ENCODE assay signal across 9 mouse cellular contexts in the genomic region with DNA sequence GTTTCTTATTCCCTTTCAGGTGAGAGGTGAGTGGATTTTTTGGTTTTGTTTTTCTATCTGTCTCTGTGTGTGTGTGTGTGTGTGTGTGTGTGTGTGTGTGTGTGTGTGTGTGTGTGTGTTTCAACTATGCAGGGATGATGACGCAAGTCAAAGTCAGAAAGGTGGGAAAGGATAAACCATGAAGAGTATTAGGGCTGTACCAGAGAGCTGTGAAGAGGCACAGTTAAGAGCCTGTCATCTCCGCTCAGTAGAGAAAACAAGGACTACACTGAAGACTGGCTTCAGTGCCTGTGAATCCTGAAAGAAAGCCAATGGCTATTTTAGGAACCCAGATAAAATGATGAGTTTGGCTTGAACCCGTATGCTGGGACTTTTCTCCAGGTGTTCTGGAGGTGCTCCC. TPM values are rescaled to one million over a fixed set of nuclear protein-coding genes. Genes with fewer than 3 reads are reported as not detected.
DNase-seq lines count a peak whose midpoint lies in the region; ATAC-seq and TF ChIP-seq lines count a peak whose summit lies in the region.
"Had no signal": no experiment of that assay in that cellular context is flagged by ENCODE, and none has a peak within 500 bp of the region (broad histone marks: within the 10 kb centered on the region; RNA-seq: fewer than 3 reads in every experiment).

No protein-coding gene starts in this region.

- no peaks in the 10 kb centered on the region for H3K36me3 ChIP-seq in heart, embryonic 11.5 days (ENCODE audit: control insufficient read depth, insufficient read depth, low read length)
- H3K36me3 ChIP-seq in midbrain, embryonic 12.5 days, result no peaks in the 10 kb centered on the region
- no peaks in the 10 kb centered on the region for H3K36me3 ChIP-seq in midbrain, postnatal 0 days (ENCODE audit: insufficient read depth, low read length)
- H3K36me3 ChIP-seq in intestine, embryonic 16.5 days (ENCODE audit: control insufficient read depth, insufficient read depth, low read length), result no peaks in the 10 kb centered on the region
- no peaks in the 10 kb centered on the region for H3K36me3 ChIP-seq in neural tube, embryonic 12.5 days

- no peaks in the 10 kb centered on the region for H3K9me3 ChIP-seq in heart, embryonic 11.5 days (replicated peaks; ENCODE audit: control insufficient read depth, low read length)
- H3K9me3 ChIP-seq in midbrain, embryonic 12.5 days, result no peaks in the 10 kb centered on the region
- no peaks in the 10 kb centered on the region for H3K9me3 ChIP-seq in midbrain, postnatal 0 days (ENCODE audit: low read length)
- H3K9me3 ChIP-seq in intestine, embryonic 16.5 days (ENCODE audit: control insufficient read depth, low read length), result no peaks in the 10 kb centered on the region
- no peaks in the 10 kb centered on the region for H3K9me3 ChIP-seq in neural tube, embryonic 12.5 days

- peak overlapping the region; percentile 62; the same call in 1 of the 2 replicates for H3K4me2 ChIP-seq in heart, embryonic 11.5 days
- H3K4me2 ChIP-seq in midbrain, embryonic 12.5 days (replicated peaks), result no peak overlapping the region; the same call in 1 of the 2 replicates
- H3K4me2 ChIP-seq in midbrain, postnatal 0 days (ENCODE audit: low read depth, low read length, poor library complexity, severe bottlenecking), result no peak overlapping the region
- no peak overlapping the region for H3K4me2 ChIP-seq in intestine, embryonic 16.5 days (ENCODE audit: low read depth, low read length)
- H3K4me2 ChIP-seq in neural tube, embryonic 12.5 days (replicated peaks), result peak overlapping the region; percentile 67; the same call in 1 of the 2 replicates

- H3K4me1 ChIP-seq in heart, embryonic 11.5 days (ENCODE audit: control insufficient read depth, insufficient read depth, low read length), result peaks cover 13% of the 10 kb centered on the region
- peaks cover 28% of the 10 kb centered on the region for H3K4me1 ChIP-seq in midbrain, embryonic 12.5 days
- no peaks in the 10 kb centered on the region for H3K4me1 ChIP-seq in midbrain, postnatal 0 days (ENCODE audit: insufficient read depth, low read length)
- H3K4me1 ChIP-seq in intestine, embryonic 16.5 days (ENCODE audit: control insufficient read depth, insufficient read depth, low read length), result peaks cover 9% of the 10 kb centered on the region; the same call in 1 of the 2 replicates
- H3K4me1 ChIP-seq in neural tube, embryonic 12.5 days, result peaks cover 12% of the 10 kb centered on the region

- no peak for ATAC-seq in heart, embryonic 11.5 days (replicated peaks; ENCODE audit: insufficient number of reproducible peaks, low FRiP score, low TSS enrichment)
- no peak for ATAC-seq in midbrain, embryonic 12.5 days (ENCODE audit: low FRiP score, low read depth)
- ATAC-seq in midbrain, postnatal 0 days (ENCODE audit: low FRiP score), result no peak
- no peak for ATAC-seq in intestine, embryonic 16.5 days
- no peak for ATAC-seq in neural tube, embryonic 12.5 days (ENCODE audit: low FRiP score, low read depth)

- WGBS in heart, embryonic 11.5 days (ENCODE audit: insufficient replicate concordance), result 39% methylated on average over 3 of the region's 3 CpGs
- 78% methylated on average over 3 of the region's 3 CpGs for WGBS in midbrain, embryonic 12.5 days
- 81% methylated on average over 3 of the region's 3 CpGs for WGBS in midbrain, postnatal 0 days
- WGBS in intestine, embryonic 16.5 days, result 71% methylated on average over 3 of the region's 3 CpGs
- 79% methylated on average over 3 of the region's 3 CpGs for WGBS in neural tube, embryonic 12.5 days

- H3K4me3 ChIP-seq in heart, embryonic 11.5 days (ENCODE audit: low read depth, low read length), result no peak overlapping the region
- no peak overlapping the region for H3K4me3 ChIP-seq in midbrain, embryonic 12.5 days
- no peak overlapping the region for H3K4me3 ChIP-seq in midbrain, postnatal 0 days (ENCODE audit: low read depth, low read length)
- H3K4me3 ChIP-seq in intestine, embryonic 16.5 days (ENCODE audit: low read length), result no peak overlapping the region
- no peak overlapping the region for H3K4me3 ChIP-seq in neural tube, embryonic 12.5 days

- DNase-seq in heart, postnatal 10 days, result no peak
- no peak for DNase-seq in midbrain, postnatal 0 days (ENCODE audit: low spot score)
- DNase-seq in thymus, postnatal 36 days, result no peak
- no peak for DNase-seq in T-cell, adult 2 months (ENCODE audit: low spot score)
- DNase-seq: lung, postnatal 4 days had no signal

- peak overlapping the region; percentile 22; the same call in 1 of the 2 replicates for H3K9ac ChIP-seq in heart, embryonic 11.5 days (ENCODE audit: low read depth, low read length)
- H3K9ac ChIP-seq in midbrain, embryonic 12.5 days (replicated peaks), result no peak overlapping the region
- H3K9ac ChIP-seq in midbrain, postnatal 0 days (replicated peaks; ENCODE audit: low read length, poor library complexity, severe bottlenecking), result no peak overlapping the region
- H3K9ac ChIP-seq in intestine, embryonic 16.5 days (ENCODE audit: low read depth, low read length), result no peak overlapping the region
- H3K9ac ChIP-seq in neural tube, embryonic 12.5 days, result no peak overlapping the region

- peak overlapping the region; percentile 85 for H3K27ac ChIP-seq in heart, embryonic 11.5 days (ENCODE audit: low read depth, low read length)
- peak overlapping the region; percentile 95 for H3K27ac ChIP-seq in midbrain, embryonic 12.5 days (replicated peaks)
- no peak overlapping the region for H3K27ac ChIP-seq in midbrain, postnatal 0 days (ENCODE audit: low read depth, low read length)
- H3K27ac ChIP-seq in intestine, embryonic 16.5 days (ENCODE audit: low read length), result peak overlapping the region; percentile 12; the same call in 1 of the 2 replicates
- no peak overlapping the region for H3K27ac ChIP-seq in neural tube, embryonic 12.5 days

- no peaks in the 10 kb centered on the region for H3K27me3 ChIP-seq in heart, embryonic 11.5 days (ENCODE audit: control insufficient read depth, insufficient read depth, low read length)
- no peaks in the 10 kb centered on the region for H3K27me3 ChIP-seq in midbrain, embryonic 12.5 days
- no peaks in the 10 kb centered on the region for H3K27me3 ChIP-seq in midbrain, postnatal 0 days (ENCODE audit: insufficient read depth, low read length)
- no peaks in the 10 kb centered on the region for H3K27me3 ChIP-seq in intestine, embryonic 16.5 days (replicated peaks; ENCODE audit: control insufficient read depth, insufficient read depth, low read length)
- H3K27me3 ChIP-seq in neural tube, embryonic 12.5 days (replicated peaks), result no peaks in the 10 kb centered on the region

- intact Hi-C loops in heart, postnatal 10 days (cut with DNase I), result loop anchor here (2.0 to 10.0 kb wide), 2 partner anchors 29 to 2003 kb away; partner anchors contain the start of genes Hist1h1b, Hist1h2ab, Hist1h3b and Hist1h4b

- TF ChIP-seq CTCF in midbrain, postnatal 0 days (IDR thresholded peaks at IDR 0.05), result no peak

RNA-seq across cellular contexts. Expression of gene Hist1h4k, which starts 1.5 kb away (rescaled TPM):
- polyA plus RNA-seq in heart, embryonic 11.5 days (2014; fragmentation: Nextera tagmentation; extraction: Ambion mirVana), result 3.0 TPM in 1 of 2 replicates, not detected in the other
- 100 to 1,000 TPM; 426 to 466 TPM for total RNA-seq in heart, postnatal 10 days (2021)
- polyA plus RNA-seq in midbrain, embryonic 12.5 days (2016; fragmentation: Nextera tagmentation; extraction: Ambion mirVana), result 2.9 and 3.5 TPM in 2 replicates
- total RNA-seq in midbrain, postnatal 0 days (2014; rRNA removed), result 386 and 434 TPM in 2 replicates
- polyA plus RNA-seq in midbrain, postnatal 0 days (2015; fragmentation: Nextera tagmentation; extraction: Ambion mirVana), result 0.80 and 2.1 TPM in 2 replicates
- 4.0 and 4.7 TPM in 2 replicates for polyA plus RNA-seq in intestine, embryonic 16.5 days (2015; fragmentation: Nextera tagmentation; extraction: Ambion mirVana)
- polyA plus RNA-seq in neural tube, embryonic 12.5 days (2016; fragmentation: Nextera tagmentation; extraction: Ambion mirVana), result 0.96 and 2.4 TPM in 2 replicates

RNA-seq across cellular contexts. Expression of gene Hist1h2ak, which starts 1.8 kb away (rescaled TPM):
- 3.1 and 4.2 TPM in 2 replicates for polyA plus RNA-seq in heart, embryonic 11.5 days (2014; fragmentation: Nextera tagmentation; extraction: Ambion mirVana)
- 10 to 100 TPM; 79.2 to 89.4 TPM for total RNA-seq in heart, postnatal 10 days (2021)
- 26.9 and 43.2 TPM in 2 replicates for polyA plus RNA-seq in midbrain, embryonic 12.5 days (2016; fragmentation: Nextera tagmentation; extraction: Ambion mirVana)
- total RNA-seq in midbrain, postnatal 0 days (2014; rRNA removed), result 254 and 276 TPM in 2 replicates
- polyA plus RNA-seq in midbrain, postnatal 0 days (2015; fragmentation: Nextera tagmentation; extraction: Ambion mirVana), result 2.4 and 4.6 TPM in 2 replicates
- 13.0 and 13.5 TPM in 2 replicates for polyA plus RNA-seq in intestine, embryonic 16.5 days (2015; fragmentation: Nextera tagmentation; extraction: Ambion mirVana)
- 18.4 and 29.6 TPM in 2 replicates for polyA plus RNA-seq in neural tube, embryonic 12.5 days (2016; fragmentation: Nextera tagmentation; extraction: Ambion mirVana)

RNA-seq across cellular contexts. Expression of gene Hist1h2bn, which starts 2.1 kb away (rescaled TPM):
- polyA plus RNA-seq in heart, embryonic 11.5 days (2014; fragmentation: Nextera tagmentation; extraction: Ambion mirVana), result 1.6 and 2.0 TPM in 2 replicates
- total RNA-seq in heart, postnatal 10 days (2021), result 100 to 1,000 TPM in 1 of 2 experiments, 10 to 100 TPM in 1; 98.6 to 149 TPM
- polyA plus RNA-seq in midbrain, embryonic 12.5 days (2016; fragmentation: Nextera tagmentation; extraction: Ambion mirVana), result 3.9 and 6.3 TPM in 2 replicates
- 212 and 326 TPM in 2 replicates for total RNA-seq in midbrain, postnatal 0 days (2014; rRNA removed)
- not detected in 2 replicates for polyA plus RNA-seq in midbrain, postnatal 0 days (2015; fragmentation: Nextera tagmentation; extraction: Ambion mirVana)
- polyA plus RNA-seq in intestine, embryonic 16.5 days (2015; fragmentation: Nextera tagmentation; extraction: Ambion mirVana), result 1.9 and 2.5 TPM in 2 replicates
- 2.0 and 3.0 TPM in 2 replicates for polyA plus RNA-seq in neural tube, embryonic 12.5 days (2016; fragmentation: Nextera tagmentation; extraction: Ambion mirVana)

RNA-seq across cellular contexts. Expression of gene Hist1h4j, which starts 17.0 kb away (rescaled TPM):
- polyA plus RNA-seq in heart, embryonic 11.5 days (2014; fragmentation: Nextera tagmentation; extraction: Ambion mirVana), result 0.79 and 1.1 TPM in 2 replicates
- total RNA-seq in heart, postnatal 10 days (2021), result 10 to 100 TPM; 39.0 to 39.7 TPM
- polyA plus RNA-seq in midbrain, embryonic 12.5 days (2016; fragmentation: Nextera tagmentation; extraction: Ambion mirVana), result 0.97 and 1.4 TPM in 2 replicates
- total RNA-seq in midbrain, postnatal 0 days (2014; rRNA removed), result 304 and 479 TPM in 2 replicates
- 0.32 TPM in 1 of 2 replicates, not detected in the other for polyA plus RNA-seq in midbrain, postnatal 0 days (2015; fragmentation: Nextera tagmentation; extraction: Ambion mirVana)
- 0.66 and 2.1 TPM in 2 replicates for polyA plus RNA-seq in intestine, embryonic 16.5 days (2015; fragmentation: Nextera tagmentation; extraction: Ambion mirVana)
- polyA plus RNA-seq in neural tube, embryonic 12.5 days (2016; fragmentation: Nextera tagmentation; extraction: Ambion mirVana), result 0.87 and 1.6 TPM in 2 replicates

RNA-seq across cellular contexts. Expression of gene Hist1h1b, which starts 28.6 kb away (rescaled TPM):
- polyA plus RNA-seq in heart, embryonic 11.5 days (2014; fragmentation: Nextera tagmentation; extraction: Ambion mirVana), result 5.9 and 10.8 TPM in 2 replicates
- total RNA-seq in heart, postnatal 10 days (2021), result 100 to 1,000 TPM; 112 to 150 TPM
- 30.4 and 37.6 TPM in 2 replicates for polyA plus RNA-seq in midbrain, embryonic 12.5 days (2016; fragmentation: Nextera tagmentation; extraction: Ambion mirVana)
- 54.7 and 116 TPM in 2 replicates for total RNA-seq in midbrain, postnatal 0 days (2014; rRNA removed)
- polyA plus RNA-seq in midbrain, postnatal 0 days (2015; fragmentation: Nextera tagmentation; extraction: Ambion mirVana), result 2.0 TPM in 2 replicates
- polyA plus RNA-seq in intestine, embryonic 16.5 days (2015; fragmentation: Nextera tagmentation; extraction: Ambion mirVana), result 10.0 and 14.9 TPM in 2 replicates
- 13.1 and 26.4 TPM in 2 replicates for polyA plus RNA-seq in neural tube, embryonic 12.5 days (2016; fragmentation: Nextera tagmentation; extraction: Ambion mirVana)

Comparison
In these comparisons a context has a peak if more than half of its experiments do, and no peak if none do; other contexts are left out.
1. H3K27ac ChIP-seq: peak in heart, embryonic 11.5 days (single experiment), midbrain, embryonic 12.5 days (single experiment) and intestine, embryonic 16.5 days (single experiment); none in midbrain, postnatal 0 days (single experiment) and neural tube, embryonic 12.5 days (single experiment).
2. H3K4me2 ChIP-seq: peak in heart, embryonic 11.5 days (single experiment) and neural tube, embryonic 12.5 days (single experiment); none in midbrain, embryonic 12.5 days (single experiment), midbrain, postnatal 0 days (single experiment) and intestine, embryonic 16.5 days (single experiment).